Mouse (Mus musculus) kidney, adult 18-20 months (tissue): ENCODE measurements around the gene Ankra2.

Source experiments
- DNase-seq: peaks from one replicate; pipeline ENCODE4 v3.0.0; 2021

Ankra2 gene

GRCm38 (mm10) chr13:98262636-98263457, at the start of gene Ankra2, which contains the start of gene Utp15:
TSS of gene Ankra2 (plus strand) at chr13:98263074.
TSS of gene Utp15 (minus strand) at chr13:98263041.
- peak; percentile 98 for DNase-seq

GRCm38 (mm10) chr13:98222848-98223247, 40.0 kb upstream of the Ankra2 start:
- DNase-seq = peak; percentile 37

GRCm38 (mm10) chr13:98226225-98226624, 36.6 kb upstream of the Ankra2 start:
- no peak for DNase-seq

GRCm38 (mm10) chr13:98230511-98230910, 32.4 kb upstream of the Ankra2 start:
- DNase-seq = no peak

GRCm38 (mm10) chr13:98235451-98235850, 27.4 kb upstream of the Ankra2 start:
- DNase-seq = no peak

GRCm38 (mm10) chr13:98239978-98240641, 22.8 kb upstream of the Ankra2 start:
- peak; percentile 75 for DNase-seq

GRCm38 (mm10) chr13:98241531-98242282, 21.2 kb upstream of the Ankra2 start:
- DNase-seq = no peak

- DNase-seq = no peak
Observed at GRCm38 (mm10) chr13:98244571-98245350, 18.1 kb upstream of the Ankra2 start.

GRCm38 (mm10) chr13:98245386-98245785, 17.5 kb upstream of the Ankra2 start:
- DNase-seq = no peak

GRCm38 (mm10) chr13:98249594-98249993, 13.3 kb upstream of the Ankra2 start:
- DNase-seq = no peak

GRCm38 (mm10) chr13:98254921-98255320, 8.0 kb upstream of the Ankra2 start:
- DNase-seq = no peak

- no peak for DNase-seq
Observed at GRCm38 (mm10) chr13:98263458-98263987, 649 bp downstream of the Ankra2 start.

GRCm38 (mm10) chr13:98264111-98264510, 1.2 kb downstream of the Ankra2 start:
- no peak for DNase-seq

GRCm38 (mm10) chr13:98274023-98274422, 11.1 kb downstream of the Ankra2 start:
- DNase-seq = no peak

- no peak for DNase-seq
Observed at GRCm38 (mm10) chr13:98275646-98276045, 12.8 kb downstream of the Ankra2 start.

GRCm38 (mm10) chr13:98276253-98276652, 13.4 kb downstream of the Ankra2 start:
- DNase-seq = no peak

GRCm38 (mm10) chr13:98277501-98277900, 14.6 kb downstream of the Ankra2 start:
- DNase-seq = no peak

- DNase-seq = no peak
Observed at GRCm38 (mm10) chr13:98279686-98280085, 16.8 kb downstream of the Ankra2 start, which contains the start of gene Gm21976. TSS of gene Gm21976 (plus strand) at chr13:98279887.

- no peak for DNase-seq
Observed at GRCm38 (mm10) chr13:98280990-98281650, 18.2 kb downstream of the Ankra2 start.

GRCm38 (mm10) chr13:98290719-98291118, 27.8 kb downstream of the Ankra2 start:
- DNase-seq = no peak

- no peak for DNase-seq
Observed at GRCm38 (mm10) chr13:98291712-98292111, 28.8 kb downstream of the Ankra2 start.

- no peak for DNase-seq
Observed at GRCm38 (mm10) chr13:98296072-98296471, 33.2 kb downstream of the Ankra2 start.
